Mouse (Mus musculus): Measurements from ENCODE around the gene Nhej1. TPM values are rescaled to one million over a fixed set of nuclear protein-coding genes. Genes with fewer than 3 reads are reported as not detected.

Nhej1 gene
- polyA plus RNA-seq, 1 experiment = 10.3 TPM

- TF ChIP-seq CTCF (IDR thresholded peaks at IDR 0.05; ENCODE audit: borderline replicate concordance, insufficient read depth, low read length) = no peak
- no peak for TF ChIP-seq POLR2A (IDR thresholded peaks at IDR 0.05; ENCODE audit: low read depth, low read length)
- no peak overlapping the region for H3K4me3 ChIP-seq (ENCODE audit: insufficient read depth, low read length)
- no peaks in the 10 kb centered on the region for H3K4me1 ChIP-seq (ENCODE audit: control insufficient read depth, insufficient read depth, low read length)
- H3K27ac ChIP-seq (ENCODE audit: insufficient read depth, low read length) = no peak overlapping the region
These were observed 162.2 kb downstream of the Nhej1 start for GRCm38 (mm10) chr1:74962853-74963227.

GRCm38 (mm10) chr1:74962126-74962852 lies 162.7 kb downstream of the Nhej1 start:
- no peak overlapping the region for H3K4me3 ChIP-seq (ENCODE audit: insufficient read depth, low read length)
- TF ChIP-seq CTCF (IDR thresholded peaks at IDR 0.05; ENCODE audit: borderline replicate concordance, insufficient read depth, low read length) (no peak), POLR2A (IDR thresholded peaks at IDR 0.05; ENCODE audit: low read depth, low read length) (no peak)
- no peaks in the 10 kb centered on the region for H3K4me1 ChIP-seq (ENCODE audit: control insufficient read depth, insufficient read depth, low read length)
- no peak overlapping the region for H3K27ac ChIP-seq (ENCODE audit: insufficient read depth, low read length)

GRCm38 (mm10) chr1:74961722-74962121 lies 163.3 kb downstream of the Nhej1 start:
- no peak for TF ChIP-seq POLR2A (IDR thresholded peaks at IDR 0.05; ENCODE audit: low read depth, low read length)
- TF ChIP-seq CTCF (IDR thresholded peaks at IDR 0.05; ENCODE audit: borderline replicate concordance, insufficient read depth, low read length) = no peak
- Histone ChIP-seq H3K4me1 (ENCODE audit: control insufficient read depth, insufficient read depth, low read length) (no peaks in the 10 kb centered on the region), H3K27ac (ENCODE audit: insufficient read depth, low read length) (no peak overlapping the region), H3K4me3 (ENCODE audit: insufficient read depth, low read length) (no peak overlapping the region)

- Histone ChIP-seq H3K27ac (ENCODE audit: insufficient read depth, low read length) (no peak overlapping the region), H3K4me3 (ENCODE audit: insufficient read depth, low read length) (no peak overlapping the region), H3K4me1 (ENCODE audit: control insufficient read depth, insufficient read depth, low read length) (no peaks in the 10 kb centered on the region)
- TF ChIP-seq POLR2A (IDR thresholded peaks at IDR 0.05; ENCODE audit: low read depth, low read length) (no peak), CTCF (IDR thresholded peaks at IDR 0.05; ENCODE audit: borderline replicate concordance, insufficient read depth, low read length) (no peak)
These were observed 164.9 kb downstream of the Nhej1 start for GRCm38 (mm10) chr1:74960059-74960458.

- H3K4me3 ChIP-seq (ENCODE audit: insufficient read depth, low read length) = no peak within 1 kb of the TSS
- TF ChIP-seq POLR2A (IDR thresholded peaks at IDR 0.05; ENCODE audit: low read depth, low read length) = no peak
- TF ChIP-seq CTCF (IDR thresholded peaks at IDR 0.05; ENCODE audit: borderline replicate concordance, insufficient read depth, low read length) = no peak
- no peak within 1 kb of the TSS for H3K27ac ChIP-seq (ENCODE audit: insufficient read depth, low read length)
- no peaks in the 10 kb centered on the region for H3K4me1 ChIP-seq (ENCODE audit: control insufficient read depth, insufficient read depth, low read length)
These were observed 173.3 kb downstream of the Nhej1 start, which contains the start of gene Ihh for GRCm38 (mm10) chr1:74951556-74952210. Gene Ihh, minus strand, starts transcription at chr1:74951672.

GRCm38 (mm10) chr1:74950576-74951490 lies 174.2 kb downstream of the Nhej1 start:
- TF ChIP-seq POLR2A (IDR thresholded peaks at IDR 0.05; ENCODE audit: low read depth, low read length) (no peak), CTCF (IDR thresholded peaks at IDR 0.05; ENCODE audit: borderline replicate concordance, insufficient read depth, low read length) (no peak)
- Histone ChIP-seq H3K27ac (ENCODE audit: insufficient read depth, low read length) (no peak overlapping the region), H3K4me3 (ENCODE audit: insufficient read depth, low read length) (no peak overlapping the region)

GRCm38 (mm10) chr1:74950066-74950465 lies 174.9 kb downstream of the Nhej1 start:
- TF ChIP-seq POLR2A (IDR thresholded peaks at IDR 0.05; ENCODE audit: low read depth, low read length) = no peak
- no peak overlapping the region for H3K27ac ChIP-seq (ENCODE audit: insufficient read depth, low read length)
- no peak overlapping the region for H3K4me3 ChIP-seq (ENCODE audit: insufficient read depth, low read length)
- no peaks in the 10 kb centered on the region for H3K4me1 ChIP-seq (ENCODE audit: control insufficient read depth, insufficient read depth, low read length)

More at GRCm38 (mm10) chr1:74950576-74951490, 174.2 kb downstream of the Nhej1 start:
- H3K4me1 ChIP-seq (ENCODE audit: control insufficient read depth, insufficient read depth, low read length) = no peaks in the 10 kb centered on the region

- no peaks in the 10 kb centered on the region for H3K4me1 ChIP-seq (ENCODE audit: control insufficient read depth, insufficient read depth, low read length)
- H3K27ac ChIP-seq (ENCODE audit: insufficient read depth, low read length) = no peak overlapping the region
- no peak overlapping the region for H3K4me3 ChIP-seq (ENCODE audit: insufficient read depth, low read length)
- no peak for TF ChIP-seq CTCF (IDR thresholded peaks at IDR 0.05; ENCODE audit: borderline replicate concordance, insufficient read depth, low read length)
- no peak for TF ChIP-seq POLR2A (IDR thresholded peaks at IDR 0.05; ENCODE audit: low read depth, low read length)
These were observed 175.3 kb downstream of the Nhej1 start for GRCm38 (mm10) chr1:74949666-74950050.

- H3K27ac ChIP-seq (ENCODE audit: insufficient read depth, low read length) = no peak overlapping the region
- TF ChIP-seq POLR2A (IDR thresholded peaks at IDR 0.05; ENCODE audit: low read depth, low read length) = no peak
- TF ChIP-seq CTCF (IDR thresholded peaks at IDR 0.05; ENCODE audit: borderline replicate concordance, insufficient read depth, low read length) = peak; percentile 90
- H3K4me1 ChIP-seq (ENCODE audit: control insufficient read depth, insufficient read depth, low read length) = no peaks in the 10 kb centered on the region
- no peak overlapping the region for H3K4me3 ChIP-seq (ENCODE audit: insufficient read depth, low read length)
These were observed 176.0 kb downstream of the Nhej1 start for GRCm38 (mm10) chr1:74948784-74949665.
